Mouse (Mus musculus) T-cell, adult 66 days (primary cell): ENCODE data around the gene Olfr952. TPM values are rescaled to one million over a fixed set of nuclear protein-coding genes. Genes with fewer than 3 reads are reported as not detected.

ENCODE experiments used
- total RNA-seq, 2 experiments: library from RNA; stranded (reverse); gene quantifications; 3 replicates in 1 of 2; 4 replicates in 1 of 2; pipeline ENCODE4 v1.2.4; 2023

Olfr952 gene
- not detected for total RNA-seq

DNA sequence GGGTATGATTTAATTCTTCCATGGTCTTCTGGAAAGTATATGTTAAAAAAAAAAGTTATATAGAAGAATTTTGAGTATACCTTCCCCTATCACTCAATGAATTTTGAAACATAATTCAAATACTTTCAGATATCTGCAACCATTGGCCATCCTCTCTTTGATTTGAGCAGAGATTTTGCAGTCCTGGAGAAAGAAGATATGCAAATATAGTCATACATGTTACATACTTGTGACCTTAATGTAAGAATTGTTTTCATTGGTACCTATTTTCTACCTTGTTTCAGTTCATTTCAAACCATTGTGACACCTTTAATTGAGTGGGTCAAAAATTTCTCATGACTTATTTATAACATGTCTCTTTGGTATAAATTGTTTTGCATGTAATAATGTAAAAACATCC is at the start of gene Olfr952:
TSS of gene Olfr952 (minus strand) at position 101 of the 400 bp plus-strand sequence.

DNA sequence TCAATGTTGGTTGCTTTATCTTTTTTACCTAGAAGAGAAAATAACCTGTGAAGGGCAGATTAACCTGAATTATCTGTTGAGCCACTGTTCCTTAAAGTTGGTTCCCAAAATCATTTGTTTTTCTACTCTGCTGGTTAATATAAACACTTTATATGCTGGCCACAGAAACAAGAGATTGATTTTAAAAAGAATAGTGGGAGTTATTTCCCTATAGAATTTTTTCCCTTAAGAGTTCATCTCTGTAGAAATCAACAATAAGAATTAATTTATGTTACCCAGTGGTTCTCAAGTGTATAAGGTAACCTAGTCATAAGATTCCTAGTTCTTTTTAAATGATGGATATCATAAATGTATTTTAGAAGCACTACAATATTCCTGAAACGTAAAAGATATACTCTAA is 44.9 kb upstream of the Olfr952 start, which contains the start of gene Olfr955:
TSS of gene Olfr955 (minus strand) at position 101 of the 400 bp plus-strand sequence.

DNA sequence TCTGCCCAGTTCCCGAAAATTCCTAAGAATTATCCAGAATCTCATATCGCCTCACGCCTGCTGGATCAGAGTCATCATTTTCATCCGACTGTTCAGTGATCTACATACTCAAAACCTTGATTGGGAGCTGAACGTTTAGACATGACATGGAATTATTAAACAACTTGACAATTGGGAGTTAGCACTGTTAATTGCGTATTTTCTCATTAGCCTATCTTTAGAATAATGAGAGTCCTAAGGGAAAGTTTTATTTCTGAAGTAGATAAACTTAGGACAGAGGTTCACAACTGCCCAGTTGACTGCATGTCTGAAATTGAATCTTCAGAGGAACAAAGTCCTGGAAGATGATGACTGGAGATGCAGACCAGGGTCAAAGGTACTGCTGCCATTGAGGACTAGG is 29.5 kb upstream of the Olfr952 start, which contains the start of gene Olfr954:
TSS of gene Olfr954 (plus strand) at position 301 of the 400 bp plus-strand sequence.

DNA sequence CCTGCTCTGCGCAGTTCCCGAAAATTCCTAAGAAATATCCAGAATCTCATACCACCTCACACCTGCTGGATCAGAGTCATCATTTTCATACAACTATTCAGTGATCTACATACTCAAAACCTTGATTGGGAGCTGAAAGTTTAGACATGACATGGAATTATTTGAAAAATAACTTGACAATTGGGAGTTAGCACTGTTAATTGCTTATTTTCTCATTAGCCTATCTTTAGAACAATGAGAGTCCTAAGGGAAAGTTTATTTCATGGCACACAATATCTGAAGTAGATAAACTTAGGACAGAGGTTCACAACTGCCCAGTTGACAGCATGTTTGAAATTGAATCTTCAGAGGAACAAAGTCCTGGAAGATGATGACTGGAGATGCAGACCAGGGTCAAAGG is 39.8 kb downstream of the Olfr952 start, which contains the start of gene Olfr951:
TSS of gene Olfr951 (plus strand) at position 301 of the 400 bp plus-strand sequence.

Other genes with a start within 250 kb of the Olfr952 start
- gene Olfr944, start 225.2 kb downstream of the Olfr952 start, total RNA-seq: not detected
- not detected for gene Olfr1537, start 177.2 kb downstream of the Olfr952 start, total RNA-seq
- not detected for gene Olfr945, start 150.3 kb downstream of the Olfr952 start, total RNA-seq
- not detected for gene Olfr948, start 101.1 kb downstream of the Olfr952 start, total RNA-seq
- gene Olfr951, start 39.7 kb downstream of the Olfr952 start, total RNA-seq: not detected
- gene Olfr954, start 29.6 kb upstream of the Olfr952 start, total RNA-seq: not detected
- not detected for gene Olfr955, start 44.8 kb upstream of the Olfr952 start, total RNA-seq
- gene Olfr44, start 66.8 kb upstream of the Olfr952 start, total RNA-seq: not detected
- not detected for gene Olfr957, start 88.7 kb upstream of the Olfr952 start, total RNA-seq
- gene Olfr958, start 126.9 kb upstream of the Olfr952 start, total RNA-seq: not detected
- not detected for gene Olfr959, start 148.4 kb upstream of the Olfr952 start, total RNA-seq
- gene AW551984, start 177.3 kb upstream of the Olfr952 start, total RNA-seq: not detected
- not detected for gene Olfr148, start 183.5 kb upstream of the Olfr952 start, total RNA-seq
- gene Olfr960, start 194.2 kb upstream of the Olfr952 start, total RNA-seq: not detected
- not detected for gene Olfr961, start 217.9 kb upstream of the Olfr952 start, total RNA-seq
- not detected for gene Olfr963, start 240.1 kb upstream of the Olfr952 start, total RNA-seq